Mouse (Mus musculus) limb, embryonic 14.5 days (tissue): Measurements from ENCODE around the gene Il31. TPM values are rescaled to one million over a fixed set of nuclear protein-coding genes. Genes with fewer than 3 reads are reported as not detected.

Source experiments
- ATAC-seq: fragments of 200-750 bp; cut with Nextera tagmentation; 2 replicates; pipeline ENCODE4 v1.8.0; 2017; ENCODE audit warnings: low read depth, moderate number of reproducible peaks, moderate TSS enrichment; ENCODE audit not compliant: low FRiP score
- DNase-seq: peaks from one replicate; pipeline ENCODE4 v3.0.0-alpha.2; 2015; ENCODE audit warnings: low spot score
- H3K27ac ChIP-seq: fragments of 300-500 bp; sonication (generic); replicated peaks from 2 replicates; pipeline ENCODE4 v1.5.1; 2014; ENCODE audit warnings: low read depth, mild to moderate bottlenecking, low read length, moderate library complexity, mixed read lengths
- H3K27me3 ChIP-seq: fragments of 300-500 bp; sonication (generic); 2 replicates; pipeline ENCODE4 v1.6.1; 2014; ENCODE audit warnings: low read length, mixed read lengths; ENCODE audit not compliant: control insufficient read depth, insufficient read depth
- H3K36me3 ChIP-seq: fragments of 300-500 bp; sonication (generic); 2 replicates; pipeline ENCODE4 v1.6.1; 2014; ENCODE audit warnings: mild to moderate bottlenecking, low read length, moderate library complexity, mixed read lengths; ENCODE audit not compliant: control insufficient read depth, insufficient read depth
- H3K4me1 ChIP-seq: fragments of 300-500 bp; sonication (generic); 2 replicates; pipeline ENCODE4 v1.6.1; 2014; ENCODE audit warnings: antibody characterized with exemption, low read length, mixed read lengths; ENCODE audit not compliant: control insufficient read depth, insufficient read depth
- H3K4me2 ChIP-seq: fragments of 300-500 bp; sonication (generic); replicated peaks from 2 replicates; pipeline ENCODE4 v1.6.1; 2014; ENCODE audit warnings: low read depth, mild to moderate bottlenecking, low read length, moderate library complexity; ENCODE audit not compliant: severe bottlenecking
- H3K4me3 ChIP-seq: fragments of 300-500 bp; sonication (generic); replicated peaks from 2 replicates; pipeline ENCODE4 v1.5.1; 2014; ENCODE audit warnings: low read length
- H3K9ac ChIP-seq: fragments of 300-500 bp; sonication (generic); 2 replicates; pipeline ENCODE4 v1.6.1; 2014; ENCODE audit warnings: mild to moderate bottlenecking, low read depth, low read length, moderate library complexity; ENCODE audit not compliant: severe bottlenecking
- H3K9me3 ChIP-seq: fragments of 300-500 bp; sonication (generic); 2 replicates; pipeline ENCODE4 v1.6.1; 2016; ENCODE audit warnings: low read length; ENCODE audit not compliant: control insufficient read depth
- POLR2A ChIP-seq: fragments of 200-500 bp; IDR thresholded peaks from 2 replicates; pipeline ENCODE4 v1.8.0; 2012; ENCODE audit warnings: inconsistent platforms, mild to moderate bottlenecking, moderate library complexity, borderline replicate concordance; ENCODE audit not compliant: insufficient read depth, insufficient read length; ENCODE audit errors: extremely low read depth
- WGBS: fragments of 180-500 bp; shearing (Covaris S2); extraction: QIAGEN DNeasy Blood & Tissue Kit; methylation state at CpG from one replicate; pipeline ENCODE4 v1.1.7; 2014; 5-methylcytosine and 5-hydroxymethylcytosine counted together
- polyA plus RNA-seq, 2 experiments: library from polyadenylated mRNA; depleted of rRNA in 1 of 2; stranded (reverse) in 1 of 2; unstranded in 1 of 2; fragments of >200 nt; fragmentation: Nextera tagmentation in 1 of 2; extraction: Ambion mirVana in 1 of 2; gene quantifications; 2 replicates each; pipeline versions ENCODE4 v1.2.1 to v1.2.3; 2012 to 2014

The Il31 gene
- polyA plus RNA-seq, 2 experiments = not detected

GRCm38 (mm10) chr5:123525281-123525680, 36.0 kb upstream of the Il31 start, which contains the start of gene Gm49027:
TSS of gene Gm49027 (minus strand) at chr5:123525488.
- H3K4me2 ChIP-seq = peak within 1 kb of the TSS; percentile 92
- H3K4me1 ChIP-seq = peaks cover 20% of the 10 kb centered on the region
- no peaks in the 10 kb centered on the region for H3K27me3 ChIP-seq
- DNase-seq (no peak), ATAC-seq (no peak)
- no peak within 1 kb of the TSS for H3K27ac ChIP-seq
- H3K9me3 ChIP-seq = no peaks in the 10 kb centered on the region
- H3K36me3 ChIP-seq = peaks cover 24% of the 10 kb centered on the region
- H3K4me3 ChIP-seq = peak within 1 kb of the TSS; percentile 94
- H3K9ac ChIP-seq = no peak within 1 kb of the TSS
- WGBS = 86% methylated on average over 7 of the region's 7 CpGs
- no peak for TF ChIP-seq POLR2A

GRCm38 (mm10) chr5:123524393-123524750, 35.1 kb upstream of the Il31 start:
- H3K27me3 ChIP-seq = no peaks in the 10 kb centered on the region
- no peak for TF ChIP-seq POLR2A
- no peak overlapping the region for H3K9ac ChIP-seq
- H3K27ac ChIP-seq = no peak overlapping the region
- H3K9me3 ChIP-seq = no peaks in the 10 kb centered on the region
- H3K4me2 ChIP-seq = peak overlapping the region; percentile 92
- peaks cover 18% of the 10 kb centered on the region; the same call in 1 of the 2 replicates for H3K36me3 ChIP-seq
- peaks cover 20% of the 10 kb centered on the region for H3K4me1 ChIP-seq
- ATAC-seq (peak; percentile 96), DNase-seq (peak; percentile 79)
- peak overlapping the region; percentile 94 for H3K4me3 ChIP-seq
- 3% methylated on average over 16 of the region's 27 CpGs for WGBS

- peak within 1 kb of the TSS; percentile 92 for H3K4me2 ChIP-seq
- H3K4me3 ChIP-seq = peak within 1 kb of the TSS; percentile 94
- peak within 1 kb of the TSS; percentile 75 for H3K9ac ChIP-seq
- H3K9me3 ChIP-seq = no peaks in the 10 kb centered on the region
- WGBS = under 1% methylated on average over 64 of the region's 82 CpGs
- peak; percentile 100 for DNase-seq
- peak; percentile 85; the same call in 1 of the 2 replicates for TF ChIP-seq POLR2A
- peak; percentile 99 for ATAC-seq
- peaks cover 20% of the 10 kb centered on the region for H3K4me1 ChIP-seq
- peaks cover 15% of the 10 kb centered on the region; the same call in 1 of the 2 replicates for H3K36me3 ChIP-seq
- peak within 1 kb of the TSS; percentile 61; the same call in 1 of the 2 replicates for H3K27ac ChIP-seq
- no peaks in the 10 kb centered on the region for H3K27me3 ChIP-seq
Measured at GRCm38 (mm10) chr5:123523692-123524392, 34.6 kb upstream of the Il31 start, which contains the start of gene Diablo. TSS of gene Diablo (minus strand) at chr5:123524176.

- no peaks in the 10 kb centered on the region for H3K9me3 ChIP-seq
- no peaks in the 10 kb centered on the region for H3K27me3 ChIP-seq
- H3K4me1 ChIP-seq = peaks cover 20% of the 10 kb centered on the region
- peaks cover 22% of the 10 kb centered on the region for H3K36me3 ChIP-seq
- WGBS = 67% methylated on average over 1 of the region's 1 CpGs
- H3K9ac ChIP-seq = no peak overlapping the region
- ATAC-seq (no peak), DNase-seq (no peak)
- H3K4me3 ChIP-seq = no peak overlapping the region
- H3K4me2 ChIP-seq = 0 out of 2 replicates have a peak overlapping the region, but pooled peaks have one; percentile 1
- H3K27ac ChIP-seq = no peak overlapping the region
- TF ChIP-seq POLR2A = no peak
Measured at GRCm38 (mm10) chr5:123522166-123522565, 32.9 kb upstream of the Il31 start.

GRCm38 (mm10) chr5:123521621-123522020, 32.3 kb upstream of the Il31 start:
- DNase-seq = no peak
- no peaks in the 10 kb centered on the region for H3K27me3 ChIP-seq
- no peak overlapping the region for H3K4me3 ChIP-seq
- peaks cover 26% of the 10 kb centered on the region for H3K36me3 ChIP-seq
- peaks cover 20% of the 10 kb centered on the region for H3K4me1 ChIP-seq
- no peak overlapping the region for H3K27ac ChIP-seq
- no peak for TF ChIP-seq POLR2A
- no peak overlapping the region for H3K9ac ChIP-seq
- ATAC-seq = no peak
- WGBS = 94% methylated on average over 1 of the region's 1 CpGs
- no peak overlapping the region for H3K4me2 ChIP-seq
- H3K9me3 ChIP-seq = no peaks in the 10 kb centered on the region
